Mouse (Mus musculus) gastrocnemius, postnatal 36 days (tissue): ENCODE data around the gene Metrn. TPM values are rescaled to one million over a fixed set of nuclear protein-coding genes. Genes with fewer than 3 reads are reported as not detected.

ENCODE experiments used
- DNase-seq, 2 experiments: peaks; one replicate each; pipeline ENCODE4 v3.0.0; 2022
- intact Hi-C: fragments of 180-260 bp; cut with DNase I; formaldehyde crosslinking; loops from one replicate; pipeline ENCODE4 v1.15.1; 2025
- long read RNA-seq, 2 experiments: library from polyadenylated mRNA; stranded (forward); transcript quantifications; one replicate each; pipeline ENCODE4 v2.0.0; 2021
- total RNA-seq, 2 experiments: library from RNA; stranded (reverse); gene quantifications; 2 replicates each; pipeline ENCODE4 v1.2.3; 2021

Metrn gene
- 10 to 100 TPM; 48.4 to 50.8 TPM for total RNA-seq
- long read RNA-seq, experiment 1, partial matches to known transcripts, result 0 of 8 reads
- long read RNA-seq, experiment 1, other reads (novel, unspliced or antisense), result 4 of 8 reads
- long read RNA-seq, experiment 2, transcript Metrn-202 (4 exons, 2,751 nt), result major isoform, 6 of 10 reads
- long read RNA-seq, experiment 2, partial matches to known transcripts, result 0 of 10 reads
- long read RNA-seq, experiment 2, other reads (novel, unspliced or antisense), result 4 of 10 reads

DNA sequence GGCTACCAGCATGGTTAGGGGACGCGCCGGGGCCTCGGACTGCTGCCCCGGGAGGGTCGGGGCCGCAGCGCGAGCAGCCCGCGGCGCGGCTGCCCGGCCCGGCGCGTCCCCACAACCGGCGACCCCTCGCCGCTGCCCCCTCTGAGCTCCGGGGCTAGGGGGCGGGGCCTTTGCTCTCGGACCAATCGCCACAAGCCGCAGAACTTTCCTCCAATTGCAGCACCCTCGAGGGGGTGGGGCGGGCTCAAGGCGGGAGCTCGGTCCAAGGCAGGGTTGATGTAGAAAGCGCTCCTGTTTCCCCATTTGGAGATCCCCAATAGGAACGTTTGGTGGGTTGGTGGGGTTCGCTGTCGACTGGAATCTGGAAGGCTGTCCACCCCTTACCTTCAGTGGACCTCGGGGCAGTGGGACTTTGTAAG lies at the start of gene Metrn:
Gene Metrn (minus strand): TSS at position 186 of the 419 bp plus-strand sequence.
- intact Hi-C loops, result loop anchor here (2.0 kb wide), 1 partner anchor 22 kb away; no protein-coding TSS in a partner anchor
- peak; percentile 76 to 86 for DNase-seq

DNA sequence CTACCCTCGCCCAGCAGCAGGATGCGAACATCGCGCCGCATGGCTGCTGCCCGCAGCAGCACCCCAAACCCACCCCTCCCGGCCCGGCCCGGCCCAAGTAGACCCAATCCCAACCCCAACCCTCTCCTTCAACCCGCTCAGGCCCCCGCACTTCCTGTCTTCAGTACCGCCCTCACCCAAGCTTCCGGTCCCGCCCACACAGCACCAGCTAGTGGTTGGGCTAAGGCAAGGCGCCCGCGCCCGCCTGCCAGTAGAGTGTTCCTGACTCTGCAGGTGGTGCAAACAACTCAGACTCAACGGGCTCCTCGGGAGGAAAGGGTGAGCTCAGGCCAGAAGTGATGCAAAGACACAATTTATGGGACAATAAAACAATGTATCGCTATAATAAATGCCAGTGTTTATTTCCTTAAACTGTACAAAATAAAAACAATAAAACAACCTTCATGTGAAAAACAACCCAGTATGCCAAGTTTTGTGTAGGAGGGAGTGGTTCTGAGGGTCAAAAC lies 47.5 kb upstream of the Metrn start, which contains the start of gene Rhot2:
Gene Rhot2 (minus strand): TSS at position 456 of the 506 bp plus-strand sequence.
- DNase-seq, result peak; percentile 90 to 94
- intact Hi-C loops, result no loop called here

DNA sequence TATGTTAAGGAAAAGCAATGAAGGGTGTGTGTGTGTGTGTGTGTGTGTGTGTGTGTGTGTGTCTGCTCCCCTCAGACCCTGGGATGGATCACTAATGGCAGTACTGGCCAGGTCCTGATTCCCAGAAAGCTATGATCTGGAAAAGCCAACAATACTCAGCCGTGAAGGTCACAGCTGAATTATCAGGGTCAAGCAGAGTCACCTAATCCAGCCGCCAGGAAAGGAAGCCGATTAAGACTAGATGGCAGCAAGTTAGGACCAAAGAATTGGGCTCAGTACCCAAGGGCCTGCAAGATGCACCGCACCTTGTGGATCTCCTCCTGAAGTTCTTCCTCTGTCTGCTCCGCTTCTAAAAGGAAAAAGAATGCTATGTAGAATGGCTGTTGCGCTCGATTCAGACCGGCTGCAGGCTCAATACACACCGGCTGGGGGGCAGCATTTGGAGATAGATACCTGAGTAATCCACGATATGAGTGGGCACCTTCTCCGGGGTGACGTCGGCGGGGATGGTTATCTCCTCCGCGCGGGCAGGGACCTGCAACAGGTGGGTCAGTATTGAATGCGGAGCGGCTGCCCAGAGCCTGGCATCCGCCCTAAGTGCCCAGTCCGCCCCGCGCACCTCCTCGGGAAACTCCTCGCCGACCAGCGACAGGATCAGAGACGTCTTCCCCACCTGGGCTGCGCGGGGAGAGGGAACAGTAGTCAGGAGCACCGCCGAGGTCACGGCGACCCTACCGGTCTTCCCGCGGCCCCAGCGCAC lies 46.9 kb upstream of the Metrn start:
- intact Hi-C loops, result no loop called here

DNA sequence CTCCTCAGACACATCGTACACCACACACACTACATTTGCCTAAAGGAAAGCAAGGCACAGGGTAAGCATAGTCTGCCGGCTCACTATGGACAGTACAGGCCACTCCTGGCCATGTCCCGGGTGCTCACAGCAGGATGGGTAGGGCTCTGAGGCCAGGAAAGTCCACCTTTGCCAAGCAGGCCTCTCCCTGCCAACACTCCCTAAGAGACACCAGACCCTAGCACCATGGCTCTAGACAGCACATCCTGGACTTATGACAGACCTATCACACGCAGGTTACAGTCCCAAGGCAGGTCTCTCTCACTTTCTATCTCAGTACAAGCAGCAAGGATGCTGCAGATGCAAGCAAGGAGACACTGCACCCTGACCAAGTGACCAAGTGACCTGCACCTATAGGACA lies 46.2 kb upstream of the Metrn start:
- intact Hi-C loops, result no loop called here
- DNase-seq, result no peak

More for the DNA sequence above, 46.9 kb upstream of the Metrn start:
- DNase-seq, result no peak

DNA sequence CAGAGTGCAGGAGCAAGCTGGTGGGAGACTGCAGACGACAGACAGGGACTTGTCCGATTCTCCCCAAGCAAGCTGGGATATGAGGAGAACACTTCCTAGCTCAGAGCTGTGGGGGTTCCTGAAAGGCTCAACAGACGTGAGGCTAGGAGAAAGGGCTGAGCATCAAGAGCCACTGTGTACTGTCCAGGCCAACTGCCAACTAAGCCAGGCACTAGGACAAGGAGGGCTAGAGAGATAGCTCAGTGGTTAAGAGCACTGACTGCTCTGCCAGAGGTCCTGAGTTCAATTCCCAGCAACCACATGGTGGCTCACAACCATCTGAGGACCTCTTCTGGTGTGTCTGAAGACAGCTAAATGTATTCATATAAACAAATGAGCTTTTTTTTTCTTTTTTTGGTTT lies 45.6 kb upstream of the Metrn start:
- no peak for DNase-seq
- intact Hi-C loops, result no loop called here

DNA sequence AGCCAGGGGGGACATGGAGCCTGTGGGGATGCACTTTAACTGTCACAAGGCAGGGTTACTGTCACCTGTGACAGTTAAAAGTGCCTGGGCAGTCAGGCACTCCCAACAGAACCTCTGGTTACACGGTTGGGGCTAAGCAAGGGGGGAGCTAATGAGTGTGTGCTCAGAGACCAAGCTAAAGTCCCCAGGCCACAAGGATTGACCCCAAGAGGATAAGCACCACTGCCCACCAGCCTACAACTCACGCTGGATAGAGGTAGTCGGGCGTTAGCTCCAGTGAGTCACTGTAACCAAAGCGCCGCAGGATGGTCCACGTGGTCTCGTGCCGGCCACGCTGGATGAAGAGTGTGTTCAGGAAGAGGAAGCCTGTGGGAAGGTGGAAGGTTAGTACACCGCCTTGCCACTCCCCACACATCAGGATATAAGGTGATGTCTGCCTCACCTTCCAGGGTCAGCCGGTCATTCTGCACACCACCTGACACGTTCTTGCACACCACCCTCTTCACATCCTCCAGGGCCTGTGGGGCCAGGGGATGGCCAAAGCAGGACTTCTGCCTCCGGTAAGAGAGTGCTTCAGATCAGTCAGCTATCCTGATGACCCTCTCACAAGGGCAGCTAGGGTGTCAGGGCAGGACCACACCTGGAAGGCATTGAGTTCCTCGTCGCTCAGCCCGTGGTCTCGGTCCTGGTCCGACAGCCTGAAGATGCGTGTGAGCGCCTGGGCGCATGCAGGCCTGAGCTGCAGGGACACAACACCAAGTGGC lies 44.4 kb upstream of the Metrn start, which contains the start of gene Gm20683:
Gene Gm20683 (minus strand): TSS at position 647 of the 764 bp plus-strand sequence.
- no peak for DNase-seq
- intact Hi-C loops, result no loop called here

DNA sequence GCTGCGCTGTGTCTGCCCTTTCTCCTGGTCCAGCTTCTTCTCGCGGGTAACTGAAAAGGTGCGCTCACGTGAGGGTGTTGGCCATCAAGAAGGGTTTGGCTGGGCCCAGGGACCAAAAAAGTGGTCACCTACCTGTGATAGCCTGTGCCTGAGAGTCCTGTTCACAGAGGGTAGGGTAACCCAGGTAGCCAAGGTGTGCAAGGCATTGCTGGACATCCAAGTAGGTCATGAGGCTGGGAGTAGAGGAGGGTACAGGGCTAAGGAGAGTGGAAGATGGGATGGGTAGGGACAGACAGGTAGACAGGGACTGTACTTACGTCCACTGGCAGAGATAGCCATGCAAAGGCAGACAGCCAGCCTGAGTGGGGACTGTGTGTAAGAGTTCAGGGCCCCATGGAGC lies 43.6 kb upstream of the Metrn start:
- no peak for DNase-seq
- intact Hi-C loops, result no loop called here

DNA sequence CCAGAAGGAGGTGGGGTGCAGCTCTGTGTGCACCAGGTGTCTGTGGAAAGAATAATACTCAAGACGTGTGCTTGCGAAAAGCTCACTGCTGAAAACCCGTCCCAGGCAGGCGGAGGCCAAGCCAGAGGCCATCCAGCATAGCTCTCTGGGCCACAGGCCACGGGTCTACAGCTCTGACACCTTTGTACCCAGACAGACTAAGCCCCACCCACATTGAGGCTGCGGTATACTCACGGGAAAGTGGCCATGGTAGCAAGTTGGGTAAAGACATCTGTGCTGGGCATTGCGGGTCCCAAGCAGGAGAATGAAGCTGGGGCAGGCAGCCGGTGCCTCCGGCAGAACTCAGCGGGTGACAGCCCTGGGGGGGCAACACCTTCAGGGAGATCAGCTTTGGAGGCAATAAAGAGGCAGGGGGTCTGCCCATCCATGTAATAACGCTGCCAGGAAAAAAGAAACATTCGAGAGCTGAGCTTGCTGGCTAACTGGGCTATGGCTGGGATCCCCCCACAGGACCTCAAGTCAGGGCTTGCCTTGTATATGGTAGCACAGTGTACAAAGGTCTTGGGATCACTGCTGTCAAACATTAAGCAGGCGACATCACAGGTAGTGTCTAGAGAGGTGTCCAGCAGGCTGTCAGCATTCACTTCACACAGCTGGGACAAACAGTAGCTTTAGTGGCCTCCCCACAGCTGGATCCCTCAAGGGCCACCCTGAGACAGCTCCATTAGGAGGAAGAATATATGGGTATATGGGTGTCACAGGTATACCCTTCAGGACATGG lies 42.7 kb upstream of the Metrn start:
- DNase-seq, result no peak
- intact Hi-C loops, result no loop called here

DNA sequence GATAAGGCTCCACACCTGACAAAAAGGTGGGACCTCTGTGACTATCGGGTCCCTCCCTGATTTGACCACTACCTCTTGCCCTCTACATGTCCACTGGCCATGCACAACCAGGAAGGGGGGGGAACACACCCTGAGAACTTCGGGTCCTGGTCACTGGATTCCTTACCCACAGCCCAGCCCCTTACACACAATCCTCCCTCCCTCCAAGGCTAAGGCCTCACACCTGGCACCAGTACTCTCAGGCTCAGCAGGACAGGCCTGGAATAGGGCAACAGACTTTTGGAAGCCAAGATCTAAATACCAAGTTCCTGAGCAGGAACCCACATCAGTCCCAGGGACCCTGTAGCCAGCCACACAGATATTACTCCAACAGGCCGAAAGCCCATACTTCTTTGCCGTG lies 42.0 kb upstream of the Metrn start:
- no peak for DNase-seq
- intact Hi-C loops, result no loop called here

DNA sequence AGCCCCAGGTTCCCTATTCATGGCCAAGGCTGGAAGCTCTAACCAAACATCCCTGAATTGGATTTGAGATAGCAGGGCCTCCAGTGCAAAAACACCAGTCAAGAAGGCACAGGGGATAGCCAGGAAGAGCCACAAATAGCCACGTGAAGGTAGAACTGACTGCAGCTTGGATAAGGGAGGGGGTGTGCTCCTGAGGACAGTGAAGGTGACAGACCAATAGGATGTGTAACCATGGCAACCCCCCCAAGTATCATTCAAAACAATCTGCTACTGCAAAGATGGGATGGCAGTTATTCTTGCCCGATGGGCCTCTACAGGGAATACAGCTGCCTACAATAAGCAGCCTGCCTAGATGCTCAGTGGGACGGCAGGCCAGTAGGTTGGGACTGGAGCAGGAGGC lies 40.6 kb upstream of the Metrn start:
- DNase-seq, result no peak
- intact Hi-C loops, result no loop called here

DNA sequence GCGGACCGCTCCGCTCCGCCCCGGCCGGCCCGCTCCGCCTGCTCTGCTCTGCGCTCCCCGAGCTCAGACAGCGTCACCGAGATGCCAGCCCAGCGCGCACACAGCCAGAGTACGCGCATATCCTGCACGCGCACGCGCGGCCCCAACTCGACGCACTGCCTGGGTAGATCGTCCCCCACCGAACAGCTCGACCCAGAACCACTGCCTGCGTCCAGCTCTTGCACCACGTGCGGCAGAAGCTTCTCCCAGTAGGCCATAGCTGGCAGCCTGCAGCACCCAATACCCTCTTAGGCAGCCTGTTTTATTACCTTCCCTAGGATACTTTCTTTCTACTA lies 40.1 kb upstream of the Metrn start, which contains the start of gene Rhbdl1:
Gene Rhbdl1 (minus strand): TSS at position 220 of the 335 bp plus-strand sequence.
- intact Hi-C loops, result no loop called here
- DNase-seq, result peak; percentile 72

DNA sequence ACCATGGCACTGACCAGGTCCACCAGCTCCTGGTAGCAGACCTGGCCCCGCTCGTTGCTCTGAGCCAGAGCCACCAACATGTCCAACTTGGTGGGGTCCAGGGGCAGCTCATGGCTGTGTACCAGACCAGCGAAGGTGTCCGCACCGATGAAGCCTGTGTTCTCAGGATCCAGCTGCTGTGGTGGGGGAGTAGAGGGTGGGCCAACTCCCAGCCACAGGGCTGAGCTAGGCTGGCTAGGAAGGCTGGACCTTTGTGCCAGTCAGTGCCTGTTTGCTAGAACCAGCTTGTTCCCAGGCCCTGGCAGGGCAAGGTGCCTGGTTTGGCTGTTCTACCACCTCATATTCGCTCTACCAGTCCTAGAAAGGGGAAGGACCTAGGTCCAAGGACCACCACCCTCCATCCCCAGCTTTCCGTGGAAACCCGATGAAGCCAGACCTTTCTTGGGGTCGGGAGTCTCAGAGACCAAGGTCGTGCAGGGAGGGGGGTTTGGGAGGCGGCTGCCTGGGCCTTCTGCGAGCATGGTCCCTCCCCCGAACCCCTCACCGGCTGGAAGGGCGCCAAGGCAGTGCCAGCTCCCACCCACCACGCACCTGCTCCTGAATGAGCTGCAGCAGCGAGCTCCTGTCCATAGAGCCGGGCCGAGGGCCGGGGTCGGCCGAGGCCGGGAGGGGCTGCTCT lies 39.6 kb upstream of the Metrn start:
- intact Hi-C loops, result no loop called here
- no peak for DNase-seq

DNA sequence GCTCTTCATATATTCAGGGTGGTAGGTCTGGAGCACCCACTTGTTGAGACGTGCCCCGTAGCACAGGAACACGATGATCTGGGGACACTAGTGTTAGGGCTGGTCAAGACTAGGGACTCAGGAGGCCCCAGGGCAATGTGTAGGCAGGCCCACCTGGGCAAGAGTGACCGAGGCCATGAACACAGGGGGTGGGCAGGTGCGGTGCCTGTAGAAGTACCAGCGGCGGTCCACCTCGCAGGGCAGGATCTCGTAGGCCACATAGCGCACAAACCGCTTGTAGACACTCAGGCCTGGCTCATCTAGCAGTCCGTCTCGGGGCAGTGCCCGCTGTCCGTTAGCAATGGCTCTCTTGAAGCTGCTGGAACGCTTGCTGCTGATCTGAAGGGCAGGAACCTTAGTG lies 38.9 kb upstream of the Metrn start:
- DNase-seq, result no peak
- intact Hi-C loops, result no loop called here

DNA sequence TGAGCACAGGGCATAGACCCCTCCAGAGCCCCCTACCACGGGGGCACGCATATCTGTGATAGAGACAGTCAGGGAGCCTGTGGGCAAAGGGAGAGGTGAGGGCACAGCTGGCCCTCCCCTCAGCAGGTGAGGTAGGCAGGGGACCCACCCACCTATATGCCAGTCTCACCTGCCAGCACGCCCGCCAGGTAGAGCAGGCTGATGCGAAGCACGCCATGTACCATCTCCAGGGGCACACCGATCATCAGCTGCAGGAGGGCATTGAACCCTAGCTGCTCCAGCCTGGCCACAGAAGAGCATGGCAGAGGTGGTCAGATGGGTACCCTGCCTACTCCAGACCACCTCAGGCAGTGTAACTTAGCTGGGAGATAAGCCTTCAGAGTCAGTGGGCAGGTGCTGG lies 38.4 kb upstream of the Metrn start:
- DNase-seq, result no peak
- intact Hi-C loops, result no loop called here

DNA sequence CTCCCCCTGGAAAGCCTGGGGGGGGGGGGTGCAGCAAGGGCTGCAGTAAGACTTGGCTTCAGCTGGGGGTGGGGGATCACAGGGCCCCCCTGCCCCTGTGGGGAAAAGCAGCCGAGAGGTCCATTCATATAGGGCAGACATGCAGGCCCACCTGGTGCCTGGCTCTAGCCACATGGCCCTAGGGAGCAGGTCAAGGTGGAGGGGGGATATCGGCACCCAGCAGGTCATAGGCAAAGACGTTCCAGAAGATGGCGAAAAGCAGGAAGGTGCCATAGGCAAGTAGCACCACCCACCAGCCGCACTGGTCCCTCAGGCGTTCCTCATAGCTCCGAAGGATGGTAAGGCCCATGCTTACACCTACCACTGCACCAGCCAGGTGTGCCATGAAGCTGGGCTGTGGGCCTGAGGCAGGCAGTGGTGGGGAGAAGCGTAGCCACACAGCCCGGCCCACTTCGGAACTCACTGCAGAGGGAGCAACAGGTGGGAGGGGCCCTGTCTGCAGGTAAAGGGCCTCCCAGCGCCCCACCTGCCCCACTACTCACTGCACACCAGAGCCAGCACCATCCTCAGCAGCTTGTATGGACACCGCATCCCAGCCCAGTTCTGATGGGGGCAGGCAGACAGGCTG lies 37.8 kb upstream of the Metrn start:
- DNase-seq, result no peak
- intact Hi-C loops, result no loop called here

DNA sequence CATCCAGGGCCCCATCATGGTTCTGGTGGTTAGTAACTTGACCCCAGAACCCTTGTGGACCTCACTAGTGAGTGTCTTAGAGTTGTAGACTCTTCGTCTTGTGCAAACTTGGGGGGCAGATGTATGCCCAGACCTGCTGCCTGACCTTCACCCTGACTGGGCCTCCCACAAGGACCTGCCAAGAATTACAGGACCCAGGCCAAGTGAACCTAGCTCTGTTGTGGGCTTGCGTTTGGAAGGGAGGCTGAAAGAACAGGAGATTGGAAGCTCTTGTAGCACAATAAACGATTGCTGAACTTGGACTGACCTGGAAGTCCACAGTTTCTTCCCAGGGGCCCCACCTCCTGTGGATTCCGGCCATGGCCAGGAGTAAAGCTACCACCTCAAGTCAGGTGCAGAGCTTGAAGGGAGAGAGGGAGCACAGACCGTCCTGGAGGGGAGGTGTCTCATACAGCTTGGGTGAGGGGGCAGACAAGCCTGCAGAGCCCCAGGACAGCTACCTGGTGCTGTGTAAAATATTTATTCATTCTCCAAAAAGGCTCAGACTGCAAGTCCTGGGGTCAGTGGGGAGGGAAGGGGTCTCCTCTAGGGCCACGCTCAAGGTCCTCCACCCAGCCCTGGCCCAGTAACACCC lies 37.1 kb upstream of the Metrn start:
- no peak for DNase-seq
- intact Hi-C loops, result loop anchor here (2.0 kb wide), 1 partner anchor 41 kb away; the partner anchor contains the start of gene Mettl26

DNA sequence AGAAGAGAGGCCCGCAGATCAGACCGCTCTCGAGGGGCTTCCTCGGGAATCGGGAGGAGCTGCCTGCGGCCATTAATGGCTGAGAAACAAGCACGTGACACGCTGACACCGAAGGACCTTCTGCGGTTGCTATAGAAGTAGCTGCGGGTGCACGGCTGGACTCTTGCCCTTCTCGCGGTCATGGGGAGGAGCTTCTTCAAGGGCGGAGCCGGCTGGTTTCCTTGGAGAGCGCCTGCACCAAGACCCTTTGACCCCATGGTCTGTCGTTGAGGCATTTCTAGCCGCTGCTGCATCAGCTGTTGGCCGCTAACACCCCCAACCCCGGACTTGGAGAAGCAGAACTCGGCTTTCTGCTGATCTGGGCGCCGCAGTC lies 36.3 kb upstream of the Metrn start, which contains the start of gene Stub1:
Gene Stub1 (minus strand): TSS at position 114 of the 373 bp plus-strand sequence.
- intact Hi-C loops, result loop anchor here (2.0 kb wide), 1 partner anchor 42 kb away; the partner anchor contains the start of gene Mettl26
- DNase-seq, result peak; percentile 89 to 93
